Mouse (Mus musculus) embryo, embryonic 10.5 days (tissue): ENCODE measurements at regions not wholly inside any gene's neighbourhood (a gene's known extent, or its start where the extent isn't known, plus 50 kb on each side); places are given as distances from the start of the nearest gene placed in this dataset.

Experiments
- DNase-seq: peaks from one replicate; pipeline ENCODE4 v3.0.0-alpha.2; 2015; ENCODE audit warnings: low spot score

GRCm38 (mm10) chr14:13146959-13147535, 137.5 kb upstream of the Synpr start:
- peak; percentile 4 for DNase-seq

DNA sequence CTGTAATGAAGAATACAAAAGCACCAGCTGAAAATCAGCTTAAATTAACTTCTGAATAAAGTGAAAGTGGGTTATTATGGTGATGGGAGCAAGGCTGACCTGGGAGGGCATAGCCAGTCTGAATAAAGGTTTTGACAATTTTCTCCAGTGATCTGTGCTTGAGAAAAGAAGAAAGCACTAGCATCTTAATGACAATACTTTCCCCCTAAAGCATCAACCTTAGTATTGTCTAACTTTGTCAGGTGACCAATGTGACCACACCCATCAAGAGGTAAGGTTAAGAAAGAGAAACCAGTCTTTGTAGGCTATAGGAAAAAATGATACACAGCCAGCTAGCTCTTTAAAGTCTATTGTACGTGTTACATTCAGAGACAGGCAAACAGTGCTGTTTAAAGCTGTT, 135.0 kb upstream of the Synpr start:
- no peak for DNase-seq

DNA sequence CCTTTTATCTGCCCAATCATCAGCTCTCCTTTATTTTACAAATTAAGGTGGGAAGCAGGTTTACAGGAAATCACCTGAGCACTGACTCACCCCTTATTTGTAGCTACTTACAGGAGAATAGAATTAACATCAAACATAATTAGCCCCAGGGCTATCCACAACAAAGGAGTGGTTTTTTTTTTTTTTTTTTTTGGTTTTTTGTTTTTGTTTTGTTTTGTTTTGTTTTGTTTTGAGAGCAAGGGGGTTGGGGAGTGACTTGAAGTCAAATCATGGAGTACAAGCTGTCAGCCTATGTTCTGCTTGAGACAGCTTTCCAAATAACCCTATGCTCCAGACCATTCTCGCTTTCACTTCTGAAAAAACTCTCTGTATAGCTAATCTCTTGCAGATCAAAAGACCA, 132.9 kb upstream of the Synpr start:
- no peak for DNase-seq

DNA sequence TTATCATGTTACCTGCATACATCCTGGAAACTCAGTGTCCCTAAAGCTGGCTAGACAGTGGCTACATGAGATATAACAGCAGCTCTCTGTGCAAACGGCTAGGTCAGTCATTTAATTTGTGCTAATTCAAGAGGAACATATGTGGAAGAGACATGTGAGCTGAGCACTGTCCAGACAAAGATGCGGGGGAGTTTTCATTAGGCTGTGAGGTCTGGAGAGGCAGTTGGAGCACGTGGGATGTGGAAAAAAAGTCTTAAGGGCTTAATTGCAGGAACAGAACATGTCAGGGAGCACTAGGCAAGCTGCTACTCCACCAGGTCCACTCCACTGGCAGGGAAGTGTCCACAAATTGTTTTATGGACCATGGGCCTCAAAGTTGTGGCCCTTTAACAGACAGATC, 108.4 kb upstream of the Synpr start:
- DNase-seq: no peak

- DNase-seq: no peak
Measured at GRCm38 (mm10) chr14:13177906-13178305, 106.7 kb upstream of the Synpr start.

GRCm38 (mm10) chr14:13190801-13191200, 93.8 kb upstream of the Synpr start:
- no peak for DNase-seq

- no peak for DNase-seq
Measured at GRCm38 (mm10) chr14:13192746-13193145, 91.8 kb upstream of the Synpr start.

DNA sequence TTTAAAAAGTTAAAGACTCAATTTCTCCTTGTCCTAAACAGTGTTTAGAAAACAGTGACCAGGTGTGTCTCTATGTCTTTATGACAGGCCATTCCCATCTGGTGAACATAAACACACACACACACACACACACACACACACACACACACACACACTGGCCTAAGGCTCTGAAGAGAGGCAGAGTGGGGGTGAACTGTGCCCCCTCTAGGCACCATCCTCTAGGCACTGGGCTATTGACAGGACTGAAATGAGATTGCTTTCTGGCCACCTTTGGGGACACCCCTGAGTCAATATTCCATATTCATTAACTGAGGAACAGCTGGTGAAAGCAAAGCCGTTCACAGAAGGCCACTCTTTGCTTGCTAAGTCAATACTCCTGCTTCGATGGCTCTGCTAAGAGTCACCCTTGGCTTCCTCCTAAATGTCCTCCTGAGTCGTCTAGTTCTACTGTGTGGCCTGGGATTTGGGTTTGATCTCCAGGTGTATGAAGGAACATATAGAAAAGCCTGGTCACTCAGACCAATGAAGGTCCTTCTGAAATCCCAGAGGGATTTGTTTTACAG, 87.2 kb upstream of the Synpr start:
- no peak for DNase-seq

- DNase-seq: peak; percentile 61
Measured at GRCm38 (mm10) chr14:13198491-13198890, 86.1 kb upstream of the Synpr start.

GRCm38 (mm10) chr14:13212658-13213057, 71.9 kb upstream of the Synpr start:
- no peak for DNase-seq
